Mouse (Mus musculus): Measurements from ENCODE around the gene Ptov1. TPM values are rescaled to one million over a fixed set of nuclear protein-coding genes. Genes with fewer than 3 reads are reported as not detected.
"Not testable (repeated sequence)": the region's sequence is repeated elsewhere in the genome, so short reads cannot be mapped to it uniquely, and the experiment has no call there.

Gene Ptov1
- polyA plus RNA-seq, 1 experiment from 2014 or later, result 410 TPM

DNA sequence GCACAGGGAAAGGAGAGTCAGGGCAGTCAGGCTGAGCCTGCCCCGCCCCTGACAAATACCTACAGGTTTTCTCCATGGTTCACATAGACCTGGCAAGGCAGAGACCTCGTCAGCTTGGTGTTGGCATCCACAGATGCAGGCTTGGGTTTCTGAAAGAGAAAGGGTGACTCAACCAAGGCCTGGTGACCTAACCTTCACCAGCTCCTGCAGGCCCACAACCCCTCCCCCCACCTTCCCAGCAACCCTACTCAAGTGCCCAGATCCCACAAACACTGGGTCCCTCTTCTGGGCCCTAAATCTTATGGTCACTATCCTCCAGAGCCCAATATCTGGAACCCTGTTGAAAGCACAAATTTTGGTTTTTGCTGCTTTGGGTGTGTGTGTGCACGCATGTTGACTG, 13.4 kb upstream of the Ptov1 start:
- DNase-seq (ENCODE audit: low spot score) (no peak), ATAC-seq (ENCODE audit: insufficient number of reproducible peaks, low FRiP score, low TSS enrichment, low read depth) (no peak)
- Histone ChIP-seq H3K27me3 (ENCODE audit: control insufficient read depth, insufficient read depth, low read length) (no peaks in the 10 kb centered on the region; the same call in 1 of the 2 replicates), H3K4me3 (ENCODE audit: low read depth, low read length) (no peak overlapping the region), H3K9ac (ENCODE audit: low read length) (no peak overlapping the region), H3K9me3 (ENCODE audit: control insufficient read depth, low read length) (no peaks in the 10 kb centered on the region), H3K4me1 (ENCODE audit: control insufficient read depth, insufficient read depth, low read length) (no peaks in the 10 kb centered on the region), H3K27ac (replicated peaks; ENCODE audit: low read depth, low read length) (no peak overlapping the region), H3K36me3 (ENCODE audit: control insufficient read depth, insufficient read depth, low read length) (peaks cover 40% of the 10 kb centered on the region), H3K4me2 (ENCODE audit: low read depth, severe bottlenecking) (no peak overlapping the region)
- WGBS, result 87% methylated on average over 3 of the region's 3 CpGs

DNA sequence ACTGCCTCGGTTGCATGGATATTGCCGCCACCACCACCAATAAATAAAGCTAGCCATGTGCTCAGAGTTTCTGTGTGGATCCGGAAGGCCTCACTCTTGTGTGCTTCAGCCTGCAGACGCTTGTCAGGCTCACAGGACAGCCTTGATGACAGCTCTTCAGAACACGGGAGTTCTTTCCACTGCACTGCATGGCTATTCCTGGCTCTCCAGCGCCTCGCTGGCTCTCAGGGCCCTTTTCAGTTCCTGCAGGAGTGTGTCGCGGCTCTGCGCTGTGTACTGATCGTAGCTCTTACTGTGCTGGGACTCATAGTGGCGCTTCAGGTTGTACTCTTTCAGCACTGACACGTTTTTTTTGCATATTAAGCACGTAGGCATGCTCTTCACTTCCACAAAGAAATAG, 8.2 kb upstream of the Ptov1 start:
- H3K27me3 ChIP-seq (ENCODE audit: control insufficient read depth, insufficient read depth, low read length), result no peaks in the 10 kb centered on the region
- ATAC-seq (ENCODE audit: insufficient number of reproducible peaks, low FRiP score, low TSS enrichment, low read depth), result no peak
- no peak overlapping the region for H3K9ac ChIP-seq (ENCODE audit: low read length)
- no peaks in the 10 kb centered on the region for H3K9me3 ChIP-seq (ENCODE audit: control insufficient read depth, low read length)
- H3K4me3 ChIP-seq (ENCODE audit: low read depth, low read length), result no peak overlapping the region
- no peak overlapping the region for H3K4me2 ChIP-seq (ENCODE audit: low read depth, severe bottlenecking)
- WGBS, result 88% methylated on average over 14 of the region's 14 CpGs
- DNase-seq (ENCODE audit: low spot score), result no peak
- no peaks in the 10 kb centered on the region for H3K4me1 ChIP-seq (ENCODE audit: control insufficient read depth, insufficient read depth, low read length)
- H3K27ac ChIP-seq (replicated peaks; ENCODE audit: low read depth, low read length), result no peak overlapping the region
- H3K36me3 ChIP-seq (ENCODE audit: control insufficient read depth, insufficient read depth, low read length), result peaks cover 28% of the 10 kb centered on the region

DNA sequence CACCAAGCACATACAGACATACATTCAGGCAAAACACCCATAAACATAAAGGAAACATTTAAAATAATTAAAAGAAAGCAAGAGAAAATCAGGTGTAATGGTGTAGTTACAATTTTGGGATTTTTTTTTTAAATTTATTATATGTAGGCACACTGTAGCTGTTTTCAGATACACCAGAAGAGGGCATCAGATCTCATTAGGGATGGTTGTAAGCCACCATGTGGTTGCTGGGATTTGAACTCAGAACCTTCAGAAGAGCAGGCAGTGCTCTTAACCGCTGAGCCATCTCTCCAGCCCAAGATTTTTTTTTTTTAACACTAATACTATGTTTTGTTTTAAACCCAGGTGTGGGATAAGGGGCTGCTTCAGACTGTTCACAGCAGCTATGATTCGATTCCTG, 2.2 kb upstream of the Ptov1 start:
- not testable (repeated sequence) for H3K36me3 ChIP-seq (ENCODE audit: control insufficient read depth, insufficient read depth, low read length); H3K9me3 ChIP-seq (ENCODE audit: control insufficient read depth, low read length); DNase-seq (ENCODE audit: low spot score); H3K9ac ChIP-seq (ENCODE audit: low read length); H3K27me3 ChIP-seq (ENCODE audit: control insufficient read depth, insufficient read depth, low read length); H3K4me3 ChIP-seq (ENCODE audit: low read depth, low read length); H3K27ac ChIP-seq (replicated peaks; ENCODE audit: low read depth, low read length); H3K4me2 ChIP-seq (ENCODE audit: low read depth, severe bottlenecking); ATAC-seq (ENCODE audit: insufficient number of reproducible peaks, low FRiP score, low TSS enrichment, low read depth)
- peaks cover 16% of the 10 kb centered on the region for H3K4me1 ChIP-seq (ENCODE audit: control insufficient read depth, insufficient read depth, low read length)
- WGBS, result 89% methylated on average over 2 of the region's 2 CpGs

DNA sequence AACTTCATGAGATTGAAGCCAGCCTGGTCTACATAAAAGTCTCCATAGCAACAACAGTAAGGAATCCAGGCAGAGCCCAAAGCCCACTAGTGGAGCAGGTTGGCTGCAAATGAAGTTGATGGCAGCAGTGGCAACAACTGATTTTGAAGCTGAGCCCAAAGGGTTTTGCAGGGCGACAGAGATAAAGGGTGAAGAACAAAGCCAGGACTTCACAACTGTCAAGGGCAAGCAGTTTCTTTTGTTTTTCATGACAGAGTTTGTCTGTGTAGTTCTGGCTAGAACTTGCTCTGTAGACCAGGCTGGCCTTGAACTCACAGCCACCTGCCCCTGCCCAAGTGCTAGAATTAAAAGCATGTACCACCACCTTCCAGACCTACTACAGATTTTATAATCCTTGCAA, 1.6 kb upstream of the Ptov1 start:
- ATAC-seq (ENCODE audit: insufficient number of reproducible peaks, low FRiP score, low TSS enrichment, low read depth) (no peak), DNase-seq (ENCODE audit: low spot score) (no peak)
- H3K4me1 ChIP-seq (ENCODE audit: control insufficient read depth, insufficient read depth, low read length), result peaks cover 22% of the 10 kb centered on the region
- H3K4me2 ChIP-seq (ENCODE audit: low read depth, severe bottlenecking), result no peak overlapping the region
- no peaks in the 10 kb centered on the region for H3K27me3 ChIP-seq (ENCODE audit: control insufficient read depth, insufficient read depth, low read length)
- 88% methylated on average over 1 of the region's 1 CpGs for WGBS
- H3K9me3 ChIP-seq (ENCODE audit: control insufficient read depth, low read length), result no peaks in the 10 kb centered on the region
- H3K27ac ChIP-seq (replicated peaks; ENCODE audit: low read depth, low read length), result no peak overlapping the region
- no peak overlapping the region for H3K4me3 ChIP-seq (ENCODE audit: low read depth, low read length)
- H3K9ac ChIP-seq (ENCODE audit: low read length), result no peak overlapping the region
- H3K36me3 ChIP-seq (ENCODE audit: control insufficient read depth, insufficient read depth, low read length), result peaks cover 2% of the 10 kb centered on the region; the same call in 1 of the 2 replicates

DNA sequence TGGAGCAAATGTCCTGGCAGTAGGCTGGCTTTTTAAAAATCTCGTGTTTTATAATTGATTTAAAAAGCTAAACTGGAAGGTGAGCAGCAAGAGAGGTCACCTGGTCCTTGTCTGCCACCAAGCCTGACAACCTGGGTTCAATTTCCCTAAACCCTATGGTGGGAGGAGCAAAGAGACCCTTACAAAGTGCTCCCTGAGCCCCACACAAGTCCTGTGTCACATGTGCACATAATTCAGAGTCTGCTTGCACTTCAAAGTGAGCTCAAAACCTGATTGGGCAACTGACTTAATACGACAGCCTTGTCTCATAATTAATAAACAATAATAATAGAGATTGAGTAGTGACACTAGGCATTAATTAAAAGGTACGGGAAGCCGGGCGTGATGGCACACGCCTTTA, 1.0 kb upstream of the Ptov1 start:
- WGBS, result 67% methylated on average over 6 of the region's 6 CpGs
- DNase-seq (ENCODE audit: low spot score) (no peak), ATAC-seq (ENCODE audit: insufficient number of reproducible peaks, low FRiP score, low TSS enrichment, low read depth) (no peak)
- no peak overlapping the region for H3K4me3 ChIP-seq (ENCODE audit: low read depth, low read length)
- H3K9me3 ChIP-seq (ENCODE audit: control insufficient read depth, low read length), result no peaks in the 10 kb centered on the region
- no peak overlapping the region for H3K9ac ChIP-seq (ENCODE audit: low read length)
- H3K4me1 ChIP-seq (ENCODE audit: control insufficient read depth, insufficient read depth, low read length), result peaks cover 24% of the 10 kb centered on the region
- no peaks in the 10 kb centered on the region for H3K27me3 ChIP-seq (ENCODE audit: control insufficient read depth, insufficient read depth, low read length)
- peak overlapping the region; percentile 85 for H3K4me2 ChIP-seq (ENCODE audit: low read depth, severe bottlenecking)
- H3K36me3 ChIP-seq (ENCODE audit: control insufficient read depth, insufficient read depth, low read length), result peaks cover 2% of the 10 kb centered on the region; the same call in 1 of the 2 replicates
- no peak overlapping the region for H3K27ac ChIP-seq (replicated peaks; ENCODE audit: low read depth, low read length)

DNA sequence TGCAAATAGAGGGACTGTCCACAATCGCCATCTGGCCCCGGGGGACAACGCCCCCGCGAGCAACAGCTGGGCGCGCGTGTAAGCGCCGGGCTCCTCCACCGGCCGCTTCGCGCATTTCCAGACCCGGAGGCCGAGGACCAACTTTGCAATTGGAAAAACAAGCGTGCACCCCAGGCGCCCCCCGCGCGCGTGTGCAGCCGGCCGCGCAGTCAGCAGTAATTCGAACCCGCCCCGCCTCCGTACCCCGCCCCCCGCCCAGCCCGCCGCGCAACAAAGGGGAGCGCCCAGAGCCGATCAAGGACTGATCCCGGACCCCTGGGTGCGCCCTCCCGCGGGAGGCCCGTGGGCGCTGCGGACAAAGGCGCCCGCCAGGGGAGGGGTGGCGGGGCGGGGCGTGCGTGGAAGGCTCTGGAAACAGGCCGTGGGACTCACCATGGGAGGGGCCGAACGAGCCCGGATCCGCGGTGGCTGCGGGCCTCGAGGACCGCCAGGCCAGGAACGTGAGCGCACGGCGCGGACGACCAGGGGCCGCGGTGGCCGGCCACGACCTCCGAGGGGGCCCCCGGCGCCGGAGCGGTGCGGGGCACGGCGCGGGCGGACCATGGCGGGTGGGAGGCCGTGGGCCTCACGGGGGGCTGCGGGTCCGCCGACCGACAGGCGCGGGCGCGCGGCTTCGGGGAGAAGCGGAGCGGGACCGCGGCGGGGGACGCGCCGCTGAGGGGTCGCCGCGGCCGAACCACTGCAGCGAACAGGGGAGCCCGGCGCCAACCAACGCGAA, 480 bp downstream of the Ptov1 start:
- Histone ChIP-seq H3K4me2 (ENCODE audit: low read depth, severe bottlenecking) (peak overlapping the region; percentile 85), H3K4me1 (ENCODE audit: control insufficient read depth, insufficient read depth, low read length) (peaks cover 24% of the 10 kb centered on the region), H3K27ac (replicated peaks; ENCODE audit: low read depth, low read length) (peak overlapping the region; percentile 100), H3K9ac (ENCODE audit: low read length) (peak overlapping the region; percentile 88), H3K9me3 (ENCODE audit: control insufficient read depth, low read length) (no peaks in the 10 kb centered on the region), H3K36me3 (ENCODE audit: control insufficient read depth, insufficient read depth, low read length) (peaks cover 12% of the 10 kb centered on the region; the same call in 1 of the 2 replicates), H3K27me3 (ENCODE audit: control insufficient read depth, insufficient read depth, low read length) (no peaks in the 10 kb centered on the region), H3K4me3 (ENCODE audit: low read depth, low read length) (peak overlapping the region; percentile 66)
- DNase-seq (ENCODE audit: low spot score) (peak; percentile 76), ATAC-seq (ENCODE audit: insufficient number of reproducible peaks, low FRiP score, low TSS enrichment, low read depth) (peak; percentile 36; the same call in 1 of the 2 replicates)
- whole genome bisulfite sequencing, result under 1% methylated on average over 101 of the region's 108 CpGs

DNA sequence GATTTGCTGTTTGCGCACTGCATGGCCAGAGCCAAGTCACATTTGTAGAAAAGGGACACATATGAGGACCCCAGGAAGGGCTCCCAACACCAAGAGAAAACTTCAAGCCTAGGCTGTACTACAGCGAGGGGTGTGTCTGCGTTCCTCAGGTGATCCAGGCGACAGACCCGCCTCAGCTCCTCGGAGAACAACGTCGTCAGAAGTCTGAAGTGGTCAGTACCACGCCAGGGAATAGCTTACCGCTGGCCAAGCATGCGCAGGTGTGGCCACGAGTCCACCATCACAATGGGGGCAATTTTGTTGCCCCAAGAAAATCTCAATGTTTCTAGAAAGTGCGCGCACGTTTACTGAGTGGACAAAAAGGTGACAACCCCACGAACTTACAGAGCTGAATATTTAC, 1.1 kb downstream of the Ptov1 start:
- no peaks in the 10 kb centered on the region for H3K27me3 ChIP-seq (ENCODE audit: control insufficient read depth, insufficient read depth, low read length)
- no peak for DNase-seq (ENCODE audit: low spot score)
- peak overlapping the region; percentile 85 for H3K4me2 ChIP-seq (ENCODE audit: low read depth, severe bottlenecking)
- no peak for ATAC-seq (ENCODE audit: insufficient number of reproducible peaks, low FRiP score, low TSS enrichment, low read depth)
- H3K4me1 ChIP-seq (ENCODE audit: control insufficient read depth, insufficient read depth, low read length), result peaks cover 24% of the 10 kb centered on the region
- peak overlapping the region; percentile 88 for H3K9ac ChIP-seq (ENCODE audit: low read length)
- H3K27ac ChIP-seq (replicated peaks; ENCODE audit: low read depth, low read length), result no peak overlapping the region
- H3K4me3 ChIP-seq (ENCODE audit: low read depth, low read length), result peak overlapping the region; percentile 66
- no peaks in the 10 kb centered on the region for H3K9me3 ChIP-seq (ENCODE audit: control insufficient read depth, low read length)
- 8% methylated on average over 16 of the region's 16 CpGs for WGBS
- H3K36me3 ChIP-seq (ENCODE audit: control insufficient read depth, insufficient read depth, low read length), result peaks cover 18% of the 10 kb centered on the region; the same call in 1 of the 2 replicates

DNA sequence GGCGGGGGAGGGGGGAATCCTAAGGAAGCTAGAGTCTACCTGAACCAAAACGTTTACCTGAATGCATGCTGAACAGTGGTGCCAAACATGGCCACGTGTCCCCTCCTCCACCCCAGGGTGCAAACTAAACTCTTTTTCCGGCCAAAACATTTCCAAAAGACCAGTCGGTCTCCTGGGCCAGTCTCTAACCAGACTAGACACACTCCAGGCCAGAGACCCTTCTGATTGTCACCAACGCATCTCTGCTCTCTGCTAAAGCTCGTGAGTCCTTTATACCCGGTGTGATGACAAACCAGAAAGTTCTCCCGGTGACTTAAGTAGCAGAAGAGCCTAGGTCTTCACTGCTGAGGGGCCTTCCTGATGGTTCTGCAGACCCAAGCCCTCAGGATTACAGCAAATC, 1.8 kb downstream of the Ptov1 start:
- no peak overlapping the region for H3K27ac ChIP-seq (replicated peaks; ENCODE audit: low read depth, low read length)
- no peaks in the 10 kb centered on the region for H3K9me3 ChIP-seq (ENCODE audit: control insufficient read depth, low read length)
- peak overlapping the region; percentile 85 for H3K4me2 ChIP-seq (ENCODE audit: low read depth, severe bottlenecking)
- 61% methylated on average over 9 of the region's 9 CpGs for WGBS
- peaks cover 24% of the 10 kb centered on the region; the same call in 1 of the 2 replicates for H3K36me3 ChIP-seq (ENCODE audit: control insufficient read depth, insufficient read depth, low read length)
- peaks cover 24% of the 10 kb centered on the region for H3K4me1 ChIP-seq (ENCODE audit: control insufficient read depth, insufficient read depth, low read length)
- ATAC-seq (ENCODE audit: insufficient number of reproducible peaks, low FRiP score, low TSS enrichment, low read depth) (no peak), DNase-seq (ENCODE audit: low spot score) (no peak)
- H3K27me3 ChIP-seq (ENCODE audit: control insufficient read depth, insufficient read depth, low read length), result no peaks in the 10 kb centered on the region
- peak overlapping the region; percentile 45 for H3K9ac ChIP-seq (ENCODE audit: low read length)
- peak overlapping the region; percentile 66 for H3K4me3 ChIP-seq (ENCODE audit: low read depth, low read length)

Measured in limb, embryonic 11.5 days (tissue).